Mouse (Mus musculus) bone marrow macrophage, adult 2 months (primary cell): Measurements from ENCODE around the gene Clic1.

Experiments
- CTCF ChIP-seq: IDR thresholded peaks from 2 replicates; pipeline ENCODE4 v1.5.1; 2012; ENCODE audit warnings: low read depth, mild to moderate bottlenecking, low read length, moderate library complexity
- POLR2A ChIP-seq: IDR thresholded peaks from 2 replicates; pipeline ENCODE4 v1.6.1; 2012; ENCODE audit warnings: mild to moderate bottlenecking, low read depth, low read length, borderline replicate concordance

DNA sequence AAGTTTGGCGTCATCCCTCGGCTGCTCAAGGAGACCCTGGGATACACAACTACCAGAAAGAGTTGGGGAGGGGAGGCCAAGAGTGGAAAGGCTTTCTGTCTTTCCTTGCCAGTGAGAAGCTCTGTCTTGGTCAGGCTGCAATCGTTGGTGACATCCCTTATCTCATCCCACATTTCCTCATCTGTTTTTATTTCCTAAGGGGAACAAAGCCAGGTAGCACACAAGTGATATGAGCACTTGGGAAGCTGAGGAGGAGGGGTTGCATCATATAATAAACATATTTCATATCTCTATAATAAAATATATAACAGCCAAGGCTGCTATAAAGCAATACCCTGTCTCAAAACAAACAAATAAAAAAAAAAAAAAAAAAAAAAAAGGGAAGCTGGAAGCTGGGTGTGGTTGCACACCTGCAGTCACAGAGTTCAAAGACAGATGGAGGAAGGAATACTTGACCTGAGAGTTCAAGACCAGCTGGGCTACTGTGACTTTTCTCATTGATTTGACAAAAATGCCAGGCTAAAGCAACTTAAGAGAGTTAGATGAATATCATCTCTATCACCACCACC lies 34.2 kb downstream of the Clic1 start:
- no peak for TF ChIP-seq CTCF
- TF ChIP-seq POLR2A, result no peak
